Mouse (Mus musculus): ENCODE measurements around the gene Atg2b. TPM values are rescaled to one million over a fixed set of nuclear protein-coding genes. Genes with fewer than 3 reads are reported as not detected.

Atg2b gene
- total and polyA plus RNA-seq, 3 experiments, result 28.3 to 35.9 TPM; not detected in 1

GRCm38 (mm10) chr12:105605212-105605611 lies 79.8 kb downstream of the Atg2b start:
- Histone ChIP-seq H3K9me3 (replicated peaks; ENCODE audit: insufficient read depth, low read length) (no peaks in the 10 kb centered on the region), H3K27ac (ENCODE audit: control insufficient read depth, low read depth, low read length) (no peak overlapping the region), H3K79me2 (ENCODE audit: control insufficient read depth, insufficient read depth, low read length, poor library complexity) (no peaks in the 10 kb centered on the region), H3K4me3 (ENCODE audit: control insufficient read depth in 1 of 2, insufficient read depth in 1 of 2, low read depth in 2 of 2, low read length in 2 of 2) (no peak overlapping the region), H3K4me1 (ENCODE audit: control insufficient read depth in 1 of 2, insufficient read depth in 2 of 2, low read length in 2 of 2) (no peaks in the 10 kb centered on the region), H3K36me3 (ENCODE audit: control insufficient read depth in 1 of 2, insufficient read depth in 2 of 2, low read length in 2 of 2) (no peaks in the 10 kb centered on the region), H3K27me3 (ENCODE audit: control insufficient read depth in 1 of 2, insufficient read depth in 2 of 2, low read length in 2 of 2) (no peaks in the 10 kb centered on the region), H3K9ac (ENCODE audit: control insufficient read depth, low read depth, low read length, poor library complexity, severe bottlenecking) (no peak overlapping the region)
- DNase-seq (ENCODE audit: low read depth, low spot score), result no peak
- TF ChIP-seq MYC (IDR thresholded peaks at IDR 0.05; ENCODE audit: low read depth, low read length) (no peak), USF2 (IDR thresholded peaks at IDR 0.05; ENCODE audit: borderline replicate concordance in 1 of 2, insufficient read depth in 1 of 2, low read depth in 1 of 2, low read length in 2 of 2) (no peak), ZNF384 (IDR thresholded peaks at IDR 0.05; ENCODE audit: low read depth, low read length) (no peak), EP300 (IDR thresholded peaks at IDR 0.05; ENCODE audit: low read depth in 1 of 2, low read length in 2 of 2) (no peak), UBTF (IDR thresholded peaks at IDR 0.05; ENCODE audit: borderline replicate concordance, insufficient read depth, low read depth, low read length) (no peak), ELF1 (IDR thresholded peaks at IDR 0.05; ENCODE audit: low read depth, low read length) (no peak), KAT2A (conservative IDR thresholded peaks at IDR 0.05; ENCODE audit: low read depth, low read length) (no peak), CHD2 (IDR thresholded peaks at IDR 0.05; ENCODE audit: low read length) (no peak), TCF12 (IDR thresholded peaks at IDR 0.05; ENCODE audit: low read depth, low read length) (no peak), USF1 (IDR thresholded peaks at IDR 0.05; ENCODE audit: low read depth, low read length) (no peak), MYB (IDR thresholded peaks at IDR 0.05; ENCODE audit: low read depth, low read length) (no peak), RCOR1 (IDR thresholded peaks at IDR 0.05; ENCODE audit: low read depth, low read length) (no peak), CHD1 (IDR thresholded peaks at IDR 0.05; ENCODE audit: low read depth, low read length) (no peak)

- TF ChIP-seq UBTF (IDR thresholded peaks at IDR 0.05; ENCODE audit: borderline replicate concordance, insufficient read depth, low read depth, low read length) (no peak), POLR2AphosphoS2 (IDR thresholded peaks at IDR 0.05; ENCODE audit: low read length) (no peak), GABPA (IDR thresholded peaks at IDR 0.05; ENCODE audit: low read depth, low read length) (no peak), KAT2A (conservative IDR thresholded peaks at IDR 0.05; ENCODE audit: low read depth, low read length) (no peak), RCOR1 (IDR thresholded peaks at IDR 0.05; ENCODE audit: low read depth, low read length) (no peak), ETS1 (IDR thresholded peaks at IDR 0.05; ENCODE audit: low read depth, low read length) (no peak), CHD2 (IDR thresholded peaks at IDR 0.05; ENCODE audit: low read length) (no peak), TCF12 (IDR thresholded peaks at IDR 0.05; ENCODE audit: low read depth, low read length) (no peak)
- H3K79me2 ChIP-seq (ENCODE audit: control insufficient read depth, insufficient read depth, low read length, poor library complexity), result no peaks in the 10 kb centered on the region
- no peak overlapping the region for H3K27ac ChIP-seq (ENCODE audit: control insufficient read depth, low read depth, low read length)
These were observed 81.1 kb downstream of the Atg2b start for GRCm38 (mm10) chr12:105603904-105604303.

More at GRCm38 (mm10) chr12:105603904-105604303, 81.1 kb downstream of the Atg2b start:
- Histone ChIP-seq H3K9ac (ENCODE audit: control insufficient read depth, low read depth, low read length, poor library complexity, severe bottlenecking) (no peak overlapping the region), H3K27me3 (ENCODE audit: control insufficient read depth in 1 of 2, insufficient read depth in 2 of 2, low read length in 2 of 2) (no peaks in the 10 kb centered on the region), H3K36me3 (ENCODE audit: control insufficient read depth in 1 of 2, insufficient read depth in 2 of 2, low read length in 2 of 2) (no peaks in the 10 kb centered on the region; a peak in 1 of 4 replicates), H3K4me3 (ENCODE audit: control insufficient read depth in 1 of 2, insufficient read depth in 1 of 2, low read depth in 2 of 2, low read length in 2 of 2) (no peak overlapping the region), H3K4me1 (ENCODE audit: control insufficient read depth in 1 of 2, insufficient read depth in 2 of 2, low read length in 2 of 2) (peaks cover 0 to 1% of the 10 kb centered on the region in 2 experiments; a peak in 1 of 4 replicates), H3K9me3 (replicated peaks; ENCODE audit: insufficient read depth, low read length) (no peaks in the 10 kb centered on the region)
- DNase-seq (ENCODE audit: low read depth, low spot score), result no peak

Data from MEL (cell line).